Mouse (Mus musculus) C2C12 (cell line): Measurements from ENCODE around the gene Rsrp1.
"Not testable (repeated sequence)": the region's sequence is repeated elsewhere in the genome, so short reads cannot be mapped to it uniquely, and the experiment has no call there.

Experiments
- CEBPB ChIP-seq: IDR thresholded peaks from one replicate; pipeline ENCODE4 v1.6.1; 2011; ENCODE audit warnings: low read depth, mild to moderate bottlenecking, control low read depth, moderate library complexity
- CTCF ChIP-seq: IDR thresholded peaks from one replicate; pipeline ENCODE4 v1.5.1; 2011; ENCODE audit not compliant: control insufficient read depth, insufficient read depth, insufficient read length
- MAX ChIP-seq: IDR thresholded peaks from one replicate; pipeline ENCODE4 v1.6.1; 2011; ENCODE audit warnings: mild to moderate bottlenecking, control low read depth
- MYOD1 ChIP-seq: IDR thresholded peaks from one replicate; pipeline ENCODE4 v1.6.1; 2011; ENCODE audit warnings: low read depth; ENCODE audit not compliant: control insufficient read depth, insufficient read length
- MYOG ChIP-seq: IDR thresholded peaks from one replicate; pipeline ENCODE4 v1.6.1; 2011; ENCODE audit not compliant: control insufficient read depth, insufficient read length; ENCODE audit errors: extremely low read depth
- USF1 ChIP-seq: IDR thresholded peaks from one replicate; pipeline ENCODE4 v1.6.1; 2011; ENCODE audit warnings: low read depth, mild to moderate bottlenecking, control low read depth, moderate library complexity

- TF ChIP-seq MAX, CTCF, CEBPB, USF1, MYOD1, MYOG: not testable (repeated sequence)
Measured at GRCm38 (mm10) chr4:134911406-134911805, 12.0 kb upstream of the Rsrp1 start.
